Mouse (Mus musculus) stomach, postnatal 0 days (tissue): ENCODE data around the gene Stn1. TPM values are rescaled to one million over a fixed set of nuclear protein-coding genes. Genes with fewer than 3 reads are reported as not detected.

Source experiments
- ATAC-seq: fragments of 200-750 bp; cut with Nextera tagmentation; 2 replicates; pipeline ENCODE4 v1.8.0; 2017; ENCODE audit not compliant: low FRiP score, low TSS enrichment
- DNase-seq: peaks from one replicate; pipeline ENCODE4 v3.0.0-alpha.2; 2016; ENCODE audit warnings: low spot score
- H3K27ac ChIP-seq: fragments of 300-500 bp; sonication (generic); replicated peaks from 2 replicates; pipeline ENCODE4 v1.5.1; 2014; ENCODE audit warnings: mild to moderate bottlenecking, control low read depth
- H3K27me3 ChIP-seq: fragments of 300-500 bp; sonication (generic); 2 replicates; pipeline ENCODE4 v1.6.1; 2014; ENCODE audit warnings: low read length; ENCODE audit not compliant: control insufficient read depth, insufficient read depth
- H3K36me3 ChIP-seq: fragments of 300-500 bp; sonication (generic); 2 replicates; pipeline ENCODE4 v1.6.1; 2014; ENCODE audit warnings: low read length, mixed read lengths; ENCODE audit not compliant: control insufficient read depth, insufficient read depth
- H3K4me1 ChIP-seq: fragments of 300-500 bp; sonication (generic); replicated peaks from 2 replicates; pipeline ENCODE4 v1.6.1; 2014; ENCODE audit warnings: antibody characterized with exemption; ENCODE audit not compliant: control insufficient read depth, insufficient read depth
- H3K4me2 ChIP-seq: fragments of 300-500 bp; sonication (generic); replicated peaks from 2 replicates; pipeline ENCODE4 v1.6.1; 2014; ENCODE audit warnings: low read depth, mild to moderate bottlenecking, control low read depth, moderate library complexity
- H3K4me3 ChIP-seq: fragments of 300-500 bp; sonication (generic); 2 replicates; pipeline ENCODE4 v1.5.1; 2014; ENCODE audit warnings: low read depth, low read length, control low read depth
- H3K9ac ChIP-seq: fragments of 300-500 bp; sonication (generic); 2 replicates; pipeline ENCODE4 v1.6.1; 2014; ENCODE audit warnings: mild to moderate bottlenecking, low read length, control low read depth, mixed read lengths
- H3K9me3 ChIP-seq: fragments of 300-500 bp; sonication (generic); 2 replicates; pipeline ENCODE4 v1.6.1; 2016; ENCODE audit warnings: low read length; ENCODE audit not compliant: control insufficient read depth
- CTCF ChIP-seq: IDR thresholded peaks from 2 replicates; pipeline ENCODE4 v1.5.1; 2016; ENCODE audit warnings: antibody characterized with exemption, low read depth, mild to moderate bottlenecking, moderate library complexity
- EP300 ChIP-seq: optimal IDR thresholded peaks from 2 replicates; pipeline ENCODE3; 2016; ENCODE audit warnings: antibody characterized with exemption
- WGBS: fragments of 180-500 bp; shearing (Covaris S2); extraction: QIAGEN DNeasy Blood & Tissue Kit; methylation state at CpG from one replicate; pipeline ENCODE4 v1.1.7; 2014; 5-methylcytosine and 5-hydroxymethylcytosine counted together
- polyA plus RNA-seq: library from polyadenylated mRNA; unstranded; fragments of >200 nt; fragmentation: Nextera tagmentation; extraction: Ambion mirVana; gene quantifications from 2 replicates; pipeline ENCODE4 v1.2.1, GENCODE M21; 2015

The Stn1 gene
- polyA plus RNA-seq, 1 experiment from 2014 or later: 25.9 TPM

DNA sequence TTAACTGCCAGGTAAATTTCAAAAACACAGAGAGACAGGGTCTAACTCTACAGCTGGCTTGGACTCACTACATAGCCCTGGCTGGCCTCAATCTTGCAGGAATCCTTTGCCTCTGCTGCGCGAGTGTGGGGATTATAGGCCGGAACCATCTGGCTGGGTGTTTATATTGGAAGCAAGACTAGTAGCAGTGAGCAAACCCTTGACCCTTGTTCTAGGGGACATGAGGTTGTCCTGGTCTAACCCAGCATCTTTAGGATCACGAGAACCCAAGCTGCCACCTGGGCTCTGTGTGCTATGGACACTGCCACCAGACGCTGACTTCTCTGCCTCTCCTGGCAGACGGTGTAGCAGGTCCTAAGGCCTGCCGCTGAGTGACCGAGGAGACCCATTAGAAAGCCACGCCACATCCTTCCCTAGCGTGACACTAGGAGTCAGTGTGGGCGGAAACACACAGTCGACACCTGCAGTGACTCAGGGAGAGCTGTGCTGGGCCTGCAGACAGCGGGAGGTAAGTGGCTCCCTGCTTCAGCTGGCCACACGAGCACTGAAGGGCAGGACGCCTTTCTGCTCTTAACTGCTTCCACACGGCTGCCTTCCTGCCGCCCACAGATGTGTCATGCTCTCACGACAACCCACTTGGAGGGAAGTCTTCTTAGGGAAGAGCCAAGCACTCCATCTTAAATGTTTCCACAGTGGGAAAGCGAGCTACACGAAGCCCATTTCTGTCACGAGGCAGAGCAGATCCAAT is 10.9 kb downstream of the Stn1 start:
- Histone ChIP-seq H3K27ac (peak overlapping the region; percentile 18; the same call in 1 of the 2 replicates), H3K4me2 (no peak overlapping the region), H3K4me1 (no peaks in the 10 kb centered on the region), H3K36me3 (peaks cover 13% of the 10 kb centered on the region), H3K4me3 (no peak overlapping the region), H3K9ac (no peak overlapping the region), H3K9me3 (no peaks in the 10 kb centered on the region), H3K27me3 (no peaks in the 10 kb centered on the region)
- no peak for DNase-seq
- TF ChIP-seq CTCF (no peak), EP300 (no peak)
- ATAC-seq: peak; percentile 46; the same call in 1 of the 2 replicates
- WGBS: 57% methylated on average over 21 of the region's 21 CpGs

DNA sequence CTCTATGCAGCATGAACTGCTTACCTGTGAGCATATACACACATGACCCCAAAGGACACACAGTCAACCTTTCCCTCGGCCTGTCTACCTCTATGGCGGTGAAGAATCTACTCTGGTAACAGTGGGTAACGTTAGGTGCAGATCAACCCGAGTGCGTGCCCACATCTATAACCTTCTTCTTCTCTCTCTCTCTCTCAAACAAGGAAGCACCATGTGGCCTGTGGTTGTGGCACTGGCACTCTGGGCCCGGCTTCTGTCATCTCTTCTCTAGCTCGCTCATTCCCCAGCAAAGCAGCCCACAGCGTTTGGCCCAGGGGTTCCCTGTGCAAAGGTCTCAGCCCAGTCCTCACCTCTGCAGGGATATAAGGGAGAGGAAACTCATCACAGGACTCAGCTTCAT is 12.4 kb downstream of the Stn1 start:
- TF ChIP-seq CTCF (no peak), EP300 (no peak)
- H3K4me2 ChIP-seq: no peak overlapping the region
- H3K4me3 ChIP-seq: no peak overlapping the region
- H3K4me1 ChIP-seq: no peaks in the 10 kb centered on the region
- no peaks in the 10 kb centered on the region for H3K9me3 ChIP-seq
- 93% methylated on average over 8 of the region's 8 CpGs for WGBS
- no peaks in the 10 kb centered on the region for H3K27me3 ChIP-seq
- no peak for ATAC-seq
- peaks cover 13% of the 10 kb centered on the region for H3K36me3 ChIP-seq
- H3K27ac ChIP-seq: no peak overlapping the region
- H3K9ac ChIP-seq: no peak overlapping the region
- no peak for DNase-seq

DNA sequence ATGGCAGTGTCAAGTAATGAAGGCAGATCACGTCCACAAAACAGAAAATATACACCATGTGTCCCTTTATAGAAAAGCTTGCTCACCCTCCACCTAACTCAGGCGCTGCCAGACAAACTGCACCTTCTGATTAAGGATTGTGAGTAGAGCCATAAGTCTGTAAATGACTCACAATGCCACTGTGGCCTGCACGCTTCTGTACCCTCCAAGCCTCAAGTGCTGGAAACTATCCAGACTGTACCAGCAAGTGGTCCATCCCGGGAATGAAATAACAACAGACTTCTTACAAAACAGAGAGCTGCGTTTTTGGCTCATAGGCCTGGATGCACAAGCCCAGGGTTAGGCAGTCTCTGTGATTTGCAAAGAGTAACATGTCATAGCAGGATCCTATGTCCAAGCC is 15.9 kb downstream of the Stn1 start:
- no peaks in the 10 kb centered on the region for H3K27me3 ChIP-seq
- peaks cover 13% of the 10 kb centered on the region for H3K36me3 ChIP-seq
- no peaks in the 10 kb centered on the region for H3K9me3 ChIP-seq
- no peak overlapping the region for H3K4me2 ChIP-seq
- WGBS: 88% methylated on average over 5 of the region's 5 CpGs
- H3K4me1 ChIP-seq: no peaks in the 10 kb centered on the region
- no peak overlapping the region for H3K27ac ChIP-seq
- H3K9ac ChIP-seq: no peak overlapping the region
- H3K4me3 ChIP-seq: no peak overlapping the region
- ATAC-seq (no peak), DNase-seq (no peak)
- TF ChIP-seq EP300 (no peak), CTCF (no peak)

DNA sequence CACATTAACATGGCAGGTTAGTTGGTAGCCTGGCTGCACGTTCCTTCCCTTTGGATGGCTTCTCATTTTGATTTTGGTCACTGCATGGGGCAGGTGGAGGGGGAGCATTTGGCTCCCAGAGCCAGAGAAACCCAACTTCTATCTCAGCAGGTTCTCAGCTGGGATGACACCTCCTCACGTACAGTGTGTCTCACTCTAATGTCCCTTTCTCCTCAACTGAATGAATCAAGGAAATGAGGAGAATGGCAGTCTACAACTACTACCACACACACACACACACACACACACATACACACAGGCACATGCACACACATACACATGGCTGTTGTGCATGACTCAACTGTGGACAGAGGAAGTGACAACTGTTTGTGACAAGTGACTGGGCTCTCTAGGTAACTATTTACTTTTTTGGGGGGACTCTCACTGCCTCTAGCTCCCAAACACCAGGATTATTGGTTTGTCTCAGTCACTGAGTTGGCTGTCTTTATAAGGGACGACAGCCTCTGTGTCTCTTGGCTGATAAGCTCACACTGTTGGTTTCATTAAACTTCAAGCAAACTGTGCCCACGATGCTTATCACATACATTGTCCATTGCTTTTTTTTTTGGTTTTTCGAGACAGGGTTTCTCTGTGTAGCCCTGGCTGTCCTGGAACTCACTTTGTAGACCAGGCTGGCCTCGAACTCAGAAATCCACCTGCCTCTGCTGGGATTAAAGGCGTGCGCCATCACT is 18.0 kb downstream of the Stn1 start:
- DNase-seq (no peak), ATAC-seq (no peak)
- 80% methylated on average over 8 of the region's 8 CpGs for WGBS
- Histone ChIP-seq H3K9ac (no peak overlapping the region), H3K27me3 (no peaks in the 10 kb centered on the region), H3K4me2 (no peak overlapping the region), H3K27ac (no peak overlapping the region), H3K36me3 (peaks cover 14% of the 10 kb centered on the region), H3K4me1 (no peaks in the 10 kb centered on the region), H3K9me3 (no peaks in the 10 kb centered on the region), H3K4me3 (no peak overlapping the region)
- TF ChIP-seq CTCF (no peak), EP300 (no peak)

DNA sequence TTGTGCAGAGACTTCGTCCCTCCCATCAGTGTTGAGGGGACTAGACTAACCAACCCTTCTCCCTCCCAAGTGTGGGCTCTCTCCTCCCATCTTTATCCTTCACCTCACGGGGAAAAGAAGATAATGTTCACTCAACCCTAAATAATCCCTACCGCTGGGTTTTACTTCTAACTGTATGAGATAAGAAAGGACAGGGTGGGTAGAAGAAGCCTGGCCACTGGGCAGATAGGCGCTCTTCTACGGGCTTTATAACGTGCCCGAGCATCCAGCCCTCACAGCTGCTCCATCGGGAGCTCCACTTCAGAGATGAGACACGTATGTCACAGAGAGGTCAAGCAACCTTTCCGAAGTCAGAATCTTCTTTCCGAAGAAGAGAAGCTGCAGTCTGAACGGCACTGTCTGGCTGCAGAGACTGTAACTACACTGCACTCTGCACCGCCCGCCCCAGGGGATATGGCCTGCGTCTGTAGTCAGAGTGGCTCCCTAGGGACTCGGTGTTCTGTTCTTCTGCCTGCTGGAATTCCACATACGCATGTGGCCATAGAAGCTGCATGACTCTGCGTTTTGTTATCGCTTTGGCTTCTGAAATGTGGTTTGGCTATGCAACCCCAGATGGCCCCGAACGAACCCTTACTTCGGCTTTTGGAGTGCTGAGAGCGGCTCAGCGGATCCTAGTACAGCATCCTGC is 18.7 kb downstream of the Stn1 start:
- peaks cover 12% of the 10 kb centered on the region for H3K36me3 ChIP-seq
- no peak overlapping the region for H3K9ac ChIP-seq
- no peak overlapping the region for H3K4me2 ChIP-seq
- H3K9me3 ChIP-seq: no peaks in the 10 kb centered on the region
- no peak overlapping the region for H3K4me3 ChIP-seq
- no peaks in the 10 kb centered on the region for H3K4me1 ChIP-seq
- H3K27ac ChIP-seq: no peak overlapping the region
- TF ChIP-seq CTCF (no peak), EP300 (no peak)
- no peak for DNase-seq
- H3K27me3 ChIP-seq: no peaks in the 10 kb centered on the region
- no peak for ATAC-seq
- 90% methylated on average over 24 of the region's 24 CpGs for WGBS
